Mouse (Mus musculus): ENCODE results near the gene Ccdc146. TPM values are rescaled to one million over a fixed set of nuclear protein-coding genes. Genes with fewer than 3 reads are reported as not detected.

Ccdc146 gene
- polyA plus RNA-seq, 1 experiment from 2014 or later: 0.12 TPM

DNA sequence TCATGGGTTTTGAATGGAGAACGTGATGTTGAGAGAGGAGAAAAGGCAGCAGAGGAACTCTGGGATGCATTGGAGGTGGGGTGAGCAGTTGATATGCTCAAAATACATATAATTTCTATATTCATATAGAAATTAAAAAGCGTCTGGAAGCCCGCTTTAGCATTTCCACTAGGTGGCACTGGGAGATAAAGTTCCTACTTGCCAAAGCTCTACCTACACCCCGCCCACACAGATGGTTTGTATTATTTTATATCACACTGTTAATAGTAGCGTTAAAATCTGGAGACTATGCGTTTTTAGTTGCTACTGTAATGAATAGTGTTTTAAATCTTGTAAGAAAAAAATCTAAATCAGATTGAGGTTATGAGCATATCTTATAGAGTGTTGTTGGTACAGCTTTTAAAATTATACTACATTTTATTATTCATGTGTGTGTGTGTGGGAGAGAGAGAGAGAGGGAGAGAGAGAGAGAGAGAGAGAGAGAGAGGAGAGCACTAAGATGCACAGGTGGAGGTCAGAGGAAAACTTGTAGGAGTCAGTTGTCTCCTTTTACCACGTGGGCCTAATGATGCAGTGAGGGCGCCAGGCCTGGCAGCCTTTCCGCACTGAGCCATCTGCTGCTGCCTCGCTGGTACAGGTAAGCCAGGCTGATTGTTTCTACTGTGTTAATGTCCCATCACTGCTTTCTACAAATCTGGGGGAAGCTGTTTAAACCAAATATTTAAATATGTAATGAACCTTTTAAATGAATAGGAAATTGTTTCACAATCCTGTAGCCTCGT, 9.9 kb upstream of the Ccdc146 start:
- Histone ChIP-seq H3K36me3 (ENCODE audit: control insufficient read depth, insufficient read depth, low read length) (no peaks in the 10 kb centered on the region), H3K4me2 (replicated peaks; ENCODE audit: low read depth, low read length) (no peak overlapping the region), H3K9ac (replicated peaks; ENCODE audit: low read depth, low read length) (no peak overlapping the region), H3K27ac (ENCODE audit: low read length) (no peak overlapping the region), H3K9me3 (ENCODE audit: control insufficient read depth, low read depth, low read length) (no peaks in the 10 kb centered on the region), H3K4me1 (ENCODE audit: control insufficient read depth, insufficient read depth, low read length) (0 out of 2 replicates have a peak, but pooled peaks cover 2% of the 10 kb centered on the region), H3K27me3 (ENCODE audit: control insufficient read depth, insufficient read depth, low read length) (no peaks in the 10 kb centered on the region), H3K4me3 (ENCODE audit: low read depth, low read length) (no peak overlapping the region)
- 71% methylated on average over 11 of the region's 11 CpGs for WGBS
- ATAC-seq (ENCODE audit: insufficient number of reproducible peaks, insufficient read depth, low FRiP score, low read depth): peak; percentile 65; the same call in 1 of the 2 replicates

GRCm38 (mm10) chr5:21426666-21427065, 2.2 kb upstream of the Ccdc146 start:
- Histone ChIP-seq H3K9ac (replicated peaks; ENCODE audit: low read depth, low read length) (no peak overlapping the region), H3K27me3 (ENCODE audit: control insufficient read depth, insufficient read depth, low read length) (no peaks in the 10 kb centered on the region), H3K36me3 (ENCODE audit: control insufficient read depth, insufficient read depth, low read length) (no peaks in the 10 kb centered on the region), H3K9me3 (ENCODE audit: control insufficient read depth, low read depth, low read length) (no peaks in the 10 kb centered on the region), H3K27ac (ENCODE audit: low read length) (no peak overlapping the region), H3K4me3 (ENCODE audit: low read depth, low read length) (no peak overlapping the region), H3K4me2 (replicated peaks; ENCODE audit: low read depth, low read length) (no peak overlapping the region), H3K4me1 (ENCODE audit: control insufficient read depth, insufficient read depth, low read length) (no peaks in the 10 kb centered on the region)
- no peak for ATAC-seq (ENCODE audit: insufficient number of reproducible peaks, insufficient read depth, low FRiP score, low read depth)
- 93% methylated on average over 6 of the region's 6 CpGs for WGBS

DNA sequence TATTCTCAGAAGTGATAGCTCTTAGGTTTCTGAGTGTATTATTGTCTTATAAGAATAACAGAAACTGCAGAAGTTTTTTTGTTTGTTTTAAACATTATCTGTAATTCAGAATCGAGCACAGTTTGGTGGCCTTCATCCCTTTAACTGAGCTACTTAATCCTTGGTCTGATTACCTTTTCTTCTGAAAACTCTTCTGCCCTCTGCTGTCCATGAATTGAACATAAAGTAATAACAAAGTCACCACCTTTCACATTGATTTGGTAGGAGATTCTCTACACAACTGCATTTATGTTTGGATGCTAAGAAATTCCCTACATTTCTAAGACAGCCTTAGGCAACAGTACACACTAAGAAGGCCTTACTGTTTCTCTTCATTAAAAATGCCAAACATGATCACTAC, 3.9 kb downstream of the Ccdc146 start:
- Histone ChIP-seq H3K36me3 (ENCODE audit: control insufficient read depth, insufficient read depth, low read length) (no peaks in the 10 kb centered on the region), H3K9ac (replicated peaks; ENCODE audit: low read depth, low read length) (no peak overlapping the region), H3K4me1 (ENCODE audit: control insufficient read depth, insufficient read depth, low read length) (no peaks in the 10 kb centered on the region), H3K4me3 (ENCODE audit: low read depth, low read length) (no peak overlapping the region), H3K4me2 (replicated peaks; ENCODE audit: low read depth, low read length) (no peak overlapping the region), H3K9me3 (ENCODE audit: control insufficient read depth, low read depth, low read length) (no peaks in the 10 kb centered on the region), H3K27me3 (ENCODE audit: control insufficient read depth, insufficient read depth, low read length) (no peaks in the 10 kb centered on the region), H3K27ac (ENCODE audit: low read length) (no peak overlapping the region)
- 14% methylated on average over 1 of the region's 1 CpGs for WGBS
- ATAC-seq (ENCODE audit: insufficient number of reproducible peaks, insufficient read depth, low FRiP score, low read depth): no peak

DNA sequence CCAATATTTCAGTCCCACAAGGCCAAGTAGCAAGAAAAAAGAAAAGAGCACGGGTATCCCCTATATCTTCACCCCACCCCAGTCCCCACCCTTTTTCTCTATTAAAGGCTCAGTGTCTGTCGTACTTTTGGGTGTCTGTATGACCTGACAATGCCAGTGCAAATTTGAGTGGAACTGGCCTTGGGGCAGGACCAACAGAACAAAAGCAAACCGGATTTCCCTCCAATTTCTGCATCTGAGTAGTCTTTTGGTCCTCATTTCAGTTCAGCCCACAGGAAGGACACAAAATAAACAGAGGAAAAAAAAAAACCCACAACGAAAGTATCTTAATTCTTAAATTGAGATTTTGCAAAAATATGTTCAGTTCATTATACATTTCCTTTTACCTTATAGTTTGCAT, 5.9 kb downstream of the Ccdc146 start:
- no peak overlapping the region for H3K9ac ChIP-seq (replicated peaks; ENCODE audit: low read depth, low read length)
- no peaks in the 10 kb centered on the region for H3K36me3 ChIP-seq (ENCODE audit: control insufficient read depth, insufficient read depth, low read length)
- no peak overlapping the region for H3K4me3 ChIP-seq (ENCODE audit: low read depth, low read length)
- no peak overlapping the region for H3K4me2 ChIP-seq (replicated peaks; ENCODE audit: low read depth, low read length)
- no peak for ATAC-seq (ENCODE audit: insufficient number of reproducible peaks, insufficient read depth, low FRiP score, low read depth)
- no peak overlapping the region for H3K27ac ChIP-seq (ENCODE audit: low read length)
- H3K27me3 ChIP-seq (ENCODE audit: control insufficient read depth, insufficient read depth, low read length): no peaks in the 10 kb centered on the region
- H3K9me3 ChIP-seq (ENCODE audit: control insufficient read depth, low read depth, low read length): no peaks in the 10 kb centered on the region
- H3K4me1 ChIP-seq (ENCODE audit: control insufficient read depth, insufficient read depth, low read length): no peaks in the 10 kb centered on the region
- WGBS: 65% methylated on average over 4 of the region's 4 CpGs

GRCm38 (mm10) chr5:21414116-21414820, 10.2 kb downstream of the Ccdc146 start:
- no peak for ATAC-seq (ENCODE audit: insufficient number of reproducible peaks, insufficient read depth, low FRiP score, low read depth)
- H3K4me3 ChIP-seq (ENCODE audit: low read depth, low read length): no peak overlapping the region
- H3K9ac ChIP-seq (replicated peaks; ENCODE audit: low read depth, low read length): no peak overlapping the region
- no peaks in the 10 kb centered on the region for H3K4me1 ChIP-seq (ENCODE audit: control insufficient read depth, insufficient read depth, low read length)
- 61% methylated on average over 1 of the region's 1 CpGs for WGBS
- no peak overlapping the region for H3K4me2 ChIP-seq (replicated peaks; ENCODE audit: low read depth, low read length)
- no peaks in the 10 kb centered on the region for H3K9me3 ChIP-seq (ENCODE audit: control insufficient read depth, low read depth, low read length)
- H3K27me3 ChIP-seq (ENCODE audit: control insufficient read depth, insufficient read depth, low read length): no peaks in the 10 kb centered on the region
- H3K27ac ChIP-seq (ENCODE audit: low read length): no peak overlapping the region
- H3K36me3 ChIP-seq (ENCODE audit: control insufficient read depth, insufficient read depth, low read length): no peaks in the 10 kb centered on the region

GRCm38 (mm10) chr5:21413322-21413721, 11.2 kb downstream of the Ccdc146 start:
- Histone ChIP-seq H3K27ac (ENCODE audit: low read length) (no peak overlapping the region), H3K4me2 (replicated peaks; ENCODE audit: low read depth, low read length) (no peak overlapping the region), H3K4me3 (ENCODE audit: low read depth, low read length) (no peak overlapping the region), H3K9ac (replicated peaks; ENCODE audit: low read depth, low read length) (no peak overlapping the region), H3K4me1 (ENCODE audit: control insufficient read depth, insufficient read depth, low read length) (no peaks in the 10 kb centered on the region), H3K9me3 (ENCODE audit: control insufficient read depth, low read depth, low read length) (no peaks in the 10 kb centered on the region), H3K36me3 (ENCODE audit: control insufficient read depth, insufficient read depth, low read length) (no peaks in the 10 kb centered on the region), H3K27me3 (ENCODE audit: control insufficient read depth, insufficient read depth, low read length) (no peaks in the 10 kb centered on the region)
- ATAC-seq (ENCODE audit: insufficient number of reproducible peaks, insufficient read depth, low FRiP score, low read depth): no peak
- 93% methylated on average over 3 of the region's 3 CpGs for WGBS

GRCm38 (mm10) chr5:21412056-21412455, 12.4 kb downstream of the Ccdc146 start:
- no peak for ATAC-seq (ENCODE audit: insufficient number of reproducible peaks, insufficient read depth, low FRiP score, low read depth)
- Histone ChIP-seq H3K4me1 (ENCODE audit: control insufficient read depth, insufficient read depth, low read length) (no peaks in the 10 kb centered on the region), H3K36me3 (ENCODE audit: control insufficient read depth, insufficient read depth, low read length) (no peaks in the 10 kb centered on the region), H3K9ac (replicated peaks; ENCODE audit: low read depth, low read length) (no peak overlapping the region), H3K27ac (ENCODE audit: low read length) (no peak overlapping the region), H3K4me2 (replicated peaks; ENCODE audit: low read depth, low read length) (no peak overlapping the region), H3K4me3 (ENCODE audit: low read depth, low read length) (no peak overlapping the region), H3K27me3 (ENCODE audit: control insufficient read depth, insufficient read depth, low read length) (no peaks in the 10 kb centered on the region), H3K9me3 (ENCODE audit: control insufficient read depth, low read depth, low read length) (no peaks in the 10 kb centered on the region)
- WGBS: 65% methylated on average over 5 of the region's 5 CpGs

DNA sequence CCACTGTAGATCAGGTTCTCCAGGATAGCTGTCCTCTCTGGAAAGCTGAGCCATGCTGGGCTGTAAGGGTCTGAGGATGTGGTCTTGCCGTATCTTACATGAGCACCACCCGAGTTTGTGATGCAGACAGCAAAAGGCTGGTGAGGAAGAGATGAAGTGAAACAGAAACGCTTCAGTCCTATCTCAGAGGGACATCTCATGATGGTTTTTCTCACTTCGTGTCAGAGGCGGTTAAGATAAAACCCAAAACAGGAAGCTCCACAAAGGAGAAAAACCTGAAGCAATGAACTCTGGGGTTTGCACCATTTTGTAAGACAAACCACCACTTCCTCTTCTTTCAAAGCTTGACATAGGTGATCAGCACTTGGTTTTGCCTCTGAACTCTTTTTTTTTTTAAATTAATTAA, 13.2 kb downstream of the Ccdc146 start:
- Histone ChIP-seq H3K4me2 (replicated peaks; ENCODE audit: low read depth, low read length) (no peak overlapping the region), H3K9ac (replicated peaks; ENCODE audit: low read depth, low read length) (no peak overlapping the region), H3K4me1 (ENCODE audit: control insufficient read depth, insufficient read depth, low read length) (no peaks in the 10 kb centered on the region), H3K4me3 (ENCODE audit: low read depth, low read length) (no peak overlapping the region), H3K36me3 (ENCODE audit: control insufficient read depth, insufficient read depth, low read length) (no peaks in the 10 kb centered on the region), H3K27ac (ENCODE audit: low read length) (no peak overlapping the region), H3K9me3 (ENCODE audit: control insufficient read depth, low read depth, low read length) (no peaks in the 10 kb centered on the region), H3K27me3 (ENCODE audit: control insufficient read depth, insufficient read depth, low read length) (no peaks in the 10 kb centered on the region)
- ATAC-seq (ENCODE audit: insufficient number of reproducible peaks, insufficient read depth, low FRiP score, low read depth): no peak
- 84% methylated on average over 5 of the region's 5 CpGs for WGBS

Data from stomach, embryonic 14.5 days (tissue).